Mouse (Mus musculus) left cerebral cortex, postnatal 10 days (tissue): Measurements from ENCODE around the gene A630089N07Rik. TPM values are rescaled to one million over a fixed set of nuclear protein-coding genes. Genes with fewer than 3 reads are reported as not detected.

Source experiments
- DNase-seq, 2 experiments: peaks; one replicate each; pipeline ENCODE4 v3.0.0; 2021 to 2022; ENCODE audit warnings: low spot score in 2 of 2, mixed read lengths in 1 of 2; ENCODE audit errors: extremely low spot score in 1 of 2
- intact Hi-C: fragments of 180-260 bp; cut with DNase I; formaldehyde crosslinking; loops from one replicate; pipeline ENCODE4 v1.15.1; 2025
- total RNA-seq, 2 experiments: library from RNA; stranded (reverse); gene quantifications; 2 replicates each; pipeline ENCODE4 v1.2.3; 2021

The A630089N07Rik gene
- total RNA-seq, 2 experiments from 2014 or later = 7.2 to 8.2 TPM

DNA sequence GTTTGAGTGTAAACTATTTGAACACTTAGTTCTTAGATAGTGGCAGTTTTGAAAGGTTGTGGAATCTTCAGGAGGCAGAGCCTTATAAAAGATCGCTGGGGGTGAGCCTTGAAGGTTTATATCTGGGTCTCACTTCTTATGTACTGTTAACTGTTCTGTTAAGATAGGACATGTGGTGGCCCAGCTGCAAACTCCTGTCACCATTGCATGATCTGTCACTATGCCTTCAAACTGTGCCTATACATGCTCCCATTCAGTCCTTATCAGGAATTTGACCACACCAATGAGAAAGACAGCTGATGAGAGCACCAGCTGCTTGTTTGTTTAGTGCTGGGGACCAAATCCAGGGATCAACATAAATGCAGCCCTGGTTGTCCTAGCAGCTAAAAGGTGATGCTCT, 105.0 kb downstream of the A630089N07Rik start:
- DNase-seq = no peak
- intact Hi-C loops = no loop called here

- intact Hi-C loops = loop anchor here (5.0 kb wide), 1 partner anchor 112 kb away; the partner anchor contains the start of gene Prdm15
- no peak for DNase-seq
Measured at GRCm38 (mm10) chr16:97963956-97964540, 118.2 kb downstream of the A630089N07Rik start.

- intact Hi-C loops = loop anchor here (5.0 kb wide), 1 partner anchor 110 kb away; the partner anchor contains the start of gene Prdm15
- DNase-seq = peak; percentile 97 to 98
Measured at GRCm38 (mm10) chr16:97962151-97962948, 119.9 kb downstream of the A630089N07Rik start, which contains the start of the genes C2cd2 and Zbtb21. Gene C2cd2 (minus strand): TSS chr16:97962598. Gene Zbtb21 (minus strand): TSS chr16:97962622.

- DNase-seq = no peak
- intact Hi-C loops = loop anchor here (5.0 kb wide), 1 partner anchor 109 kb away; the partner anchor contains the start of gene Prdm15
Measured at GRCm38 (mm10) chr16:97961381-97962150, 120.7 kb downstream of the A630089N07Rik start.

GRCm38 (mm10) chr16:97960348-97960747, 121.9 kb downstream of the A630089N07Rik start:
- intact Hi-C loops = loop anchor here (5.0 kb wide), 1 partner anchor 108 kb away; the partner anchor contains the start of gene Prdm15
- no peak for DNase-seq

DNA sequence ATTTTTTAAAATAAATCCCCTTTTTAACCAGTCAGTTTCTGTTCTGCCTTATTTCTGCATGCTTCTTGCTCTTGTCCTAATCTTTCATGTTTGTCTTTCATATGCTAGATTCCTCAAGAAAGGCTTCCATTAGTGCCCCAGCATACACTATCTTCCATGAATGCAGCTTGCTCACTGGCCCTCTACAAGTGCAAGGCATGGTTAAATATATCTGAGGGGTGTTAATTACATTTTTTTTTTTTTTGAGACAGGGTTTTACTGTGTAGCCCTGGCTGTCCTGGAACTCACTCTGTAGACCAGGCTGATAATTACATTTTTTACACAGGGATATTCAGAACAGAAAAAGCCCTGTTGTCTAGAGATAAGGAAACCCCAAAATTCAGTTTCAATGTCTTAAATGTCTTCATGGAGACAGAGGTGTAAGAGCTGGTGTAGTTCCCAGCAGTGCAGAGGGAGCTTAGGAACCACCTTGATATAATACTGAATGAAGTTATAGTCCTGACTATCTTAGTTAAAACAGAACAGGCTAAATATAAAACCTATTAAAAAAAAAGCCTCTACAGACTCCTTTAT, 123.8 kb downstream of the A630089N07Rik start:
- intact Hi-C loops = no loop called here
- no peak for DNase-seq

DNA sequence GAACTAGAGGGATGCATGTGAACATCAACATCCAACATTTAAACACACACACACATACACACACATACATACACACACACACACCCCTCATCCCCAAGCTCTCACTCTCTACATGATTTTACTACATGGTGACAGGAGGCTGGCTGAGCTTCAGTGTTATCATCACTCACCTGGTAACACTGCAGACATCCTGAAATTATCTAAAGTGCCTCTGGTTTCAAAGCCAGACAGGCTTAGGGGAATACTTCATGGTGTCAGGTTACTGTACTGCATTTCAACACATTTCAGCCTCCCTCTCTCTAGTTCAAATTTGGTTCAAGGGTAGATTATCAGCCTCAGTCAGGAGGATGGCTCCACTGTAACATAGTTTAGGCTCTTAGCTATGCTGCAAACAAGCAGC, 124.6 kb downstream of the A630089N07Rik start:
- intact Hi-C loops = no loop called here
- no peak for DNase-seq

DNA sequence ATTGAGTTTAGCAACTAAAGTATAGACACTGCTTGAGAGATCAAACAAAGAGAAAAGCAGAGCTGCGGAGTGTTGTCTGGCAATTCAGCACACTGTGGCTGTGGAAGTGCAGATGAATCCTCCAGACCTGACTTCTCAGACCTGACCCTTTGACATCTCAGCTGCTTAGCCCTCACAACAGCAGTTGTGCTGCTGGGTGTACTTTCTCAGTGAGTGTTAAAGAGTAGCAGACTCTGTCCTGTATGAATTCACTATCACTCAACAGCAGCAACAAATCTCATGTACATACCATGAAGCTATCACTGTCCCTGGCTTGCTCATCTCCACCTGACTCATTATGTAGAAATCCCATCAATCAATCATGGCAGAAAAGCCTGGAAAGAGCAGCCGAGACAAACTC, 126.2 kb downstream of the A630089N07Rik start:
- intact Hi-C loops = no loop called here
- DNase-seq = no peak

DNA sequence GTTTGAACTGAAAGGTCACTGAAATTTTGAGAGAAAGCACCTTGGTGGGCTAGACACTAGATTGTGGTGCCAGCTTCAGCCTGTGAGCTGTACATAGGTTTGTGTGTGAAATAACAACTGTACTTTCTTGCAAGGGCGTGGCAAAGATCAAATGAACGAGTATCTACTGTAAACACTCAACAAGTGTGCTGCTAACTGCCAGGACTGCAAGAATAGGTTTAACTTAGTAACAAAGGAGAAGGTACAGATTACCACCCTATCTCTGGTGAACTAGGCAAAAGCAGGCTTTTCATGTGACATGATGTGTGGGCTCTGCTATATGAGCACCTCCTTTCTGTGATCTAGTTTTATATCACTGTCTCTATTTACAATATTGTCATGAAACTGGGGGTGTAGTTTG, 128.9 kb downstream of the A630089N07Rik start:
- no peak for DNase-seq
- intact Hi-C loops = no loop called here

- intact Hi-C loops = no loop called here
- DNase-seq = no peak
Measured at GRCm38 (mm10) chr16:97952801-97953200, 129.4 kb downstream of the A630089N07Rik start.

- DNase-seq = no peak
- intact Hi-C loops = no loop called here
Measured at GRCm38 (mm10) chr16:97952371-97952770, 129.9 kb downstream of the A630089N07Rik start.

Other genes with a start within 250 kb of the A630089N07Rik start
- gene Prdm15, start 230.6 kb downstream of the A630089N07Rik start, total RNA-seq = 10 to 100 TPM; 19.2 to 20.6 TPM
- gene C2cd2, start 119.9 kb downstream of the A630089N07Rik start, total RNA-seq = 10 to 100 TPM; 17.5 to 26.6 TPM
- gene Zbtb21, start 119.8 kb downstream of the A630089N07Rik start, total RNA-seq = 10 to 100 TPM; 22.6 to 25.7 TPM
- gene B230307C23Rik, start 85.1 kb downstream of the A630089N07Rik start, total RNA-seq = 10 to 100 TPM; 24.8 to 32.8 TPM